Mouse (Mus musculus): ENCODE results near the gene St3gal3. TPM values are rescaled to one million over a fixed set of nuclear protein-coding genes. Genes with fewer than 3 reads are reported as not detected.

Gene St3gal3
- polyA plus RNA-seq, 1 experiment from 2014 or later = 6.7 TPM

GRCm38 (mm10) chr4:118053904-118054303, 80.8 kb downstream of the St3gal3 start:
- no peak for TF ChIP-seq CTCF (IDR thresholded peaks at IDR 0.05; ENCODE audit: low read depth)
- no peak overlapping the region for H3K4me2 ChIP-seq (ENCODE audit: low read length)
- no peaks in the 10 kb centered on the region for H3K27me3 ChIP-seq (ENCODE audit: insufficient read depth, low read length)
- no peak overlapping the region for H3K4me3 ChIP-seq (replicated peaks; ENCODE audit: low read depth, low read length)
- ATAC-seq (replicated peaks; ENCODE audit: low FRiP score, low read depth) (no peak), DNase-seq (ENCODE audit: low spot score) (no peak)
- WGBS = 81% methylated on average over 6 of the region's 6 CpGs
- no peaks in the 10 kb centered on the region for H3K9me3 ChIP-seq (replicated peaks; ENCODE audit: low read length)
- peaks cover 14% of the 10 kb centered on the region; the same call in 1 of the 2 replicates for H3K4me1 ChIP-seq (replicated peaks; ENCODE audit: insufficient read depth, low read length)
- no peak overlapping the region for H3K9ac ChIP-seq (ENCODE audit: low read depth, low read length)
- H3K27ac ChIP-seq = no peak overlapping the region
- no peaks in the 10 kb centered on the region for H3K36me3 ChIP-seq (ENCODE audit: insufficient read depth, low read length)

DNA sequence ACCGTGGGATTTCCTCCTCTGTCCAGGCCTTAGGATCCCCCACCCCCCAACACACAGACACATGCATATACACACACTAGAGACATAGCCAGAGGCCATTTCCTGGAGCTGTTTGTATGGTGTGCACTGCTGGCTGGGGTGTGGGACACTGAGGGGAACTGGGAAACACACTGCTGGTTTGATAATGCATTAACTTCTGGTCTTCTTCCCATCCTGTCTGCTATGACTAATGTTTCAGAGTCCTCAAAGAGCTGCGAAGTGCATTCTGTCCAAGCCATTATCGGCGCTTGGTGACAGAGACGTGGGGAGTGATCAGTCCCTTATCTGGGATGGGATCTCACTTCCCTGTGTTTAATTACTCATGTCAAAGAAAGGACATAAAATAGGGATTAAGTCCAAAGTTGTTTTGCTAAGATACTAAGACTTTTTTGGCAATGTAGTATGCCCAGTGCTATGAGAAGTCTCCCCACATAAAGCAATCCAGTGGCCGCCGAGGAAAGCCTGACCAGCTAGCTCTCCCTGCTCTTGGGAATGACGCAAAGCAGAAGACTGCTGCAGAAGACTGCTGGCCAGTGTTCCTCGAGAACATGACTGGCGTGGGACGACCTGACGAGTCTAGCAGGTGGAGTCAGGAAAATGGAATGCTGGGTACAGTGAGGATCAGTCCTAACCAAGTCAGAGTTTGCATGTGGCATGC, 85.0 kb downstream of the St3gal3 start:
- Histone ChIP-seq H3K4me1 (replicated peaks; ENCODE audit: insufficient read depth, low read length) (peaks cover 8% of the 10 kb centered on the region; the same call in 1 of the 2 replicates), H3K9me3 (replicated peaks; ENCODE audit: low read length) (no peaks in the 10 kb centered on the region), H3K27me3 (ENCODE audit: insufficient read depth, low read length) (no peaks in the 10 kb centered on the region), H3K4me2 (ENCODE audit: low read length) (no peak overlapping the region), H3K4me3 (replicated peaks; ENCODE audit: low read depth, low read length) (no peak overlapping the region), H3K36me3 (ENCODE audit: insufficient read depth, low read length) (no peaks in the 10 kb centered on the region), H3K27ac (peak overlapping the region; percentile 54), H3K9ac (ENCODE audit: low read depth, low read length) (no peak overlapping the region)
- ATAC-seq (replicated peaks; ENCODE audit: low FRiP score, low read depth) = no peak
- 31% methylated on average over 12 of the region's 12 CpGs for WGBS
- TF ChIP-seq CTCF (IDR thresholded peaks at IDR 0.05; ENCODE audit: low read depth) = no peak
- DNase-seq (ENCODE audit: low spot score) = peak; percentile 61

GRCm38 (mm10) chr4:118044510-118044909, 90.2 kb downstream of the St3gal3 start:
- Histone ChIP-seq H3K4me3 (replicated peaks; ENCODE audit: low read depth, low read length) (no peak overlapping the region), H3K36me3 (ENCODE audit: insufficient read depth, low read length) (no peaks in the 10 kb centered on the region), H3K9me3 (replicated peaks; ENCODE audit: low read length) (no peaks in the 10 kb centered on the region), H3K27ac (0 out of 2 replicates have a peak overlapping the region, but pooled peaks have one; percentile 8), H3K9ac (ENCODE audit: low read depth, low read length) (no peak overlapping the region), H3K4me1 (replicated peaks; ENCODE audit: insufficient read depth, low read length) (peaks cover 2% of the 10 kb centered on the region; the same call in 1 of the 2 replicates), H3K4me2 (ENCODE audit: low read length) (no peak overlapping the region), H3K27me3 (ENCODE audit: insufficient read depth, low read length) (no peaks in the 10 kb centered on the region)
- no peak for TF ChIP-seq CTCF (IDR thresholded peaks at IDR 0.05; ENCODE audit: low read depth)
- ATAC-seq (replicated peaks; ENCODE audit: low FRiP score, low read depth) (no peak), DNase-seq (ENCODE audit: low spot score) (no peak)
- WGBS = 58% methylated on average over 9 of the region's 9 CpGs

- H3K36me3 ChIP-seq (ENCODE audit: insufficient read depth, low read length) = no peaks in the 10 kb centered on the region
- WGBS = 79% methylated on average over 8 of the region's 8 CpGs
- ATAC-seq (replicated peaks; ENCODE audit: low FRiP score, low read depth) = no peak
- no peaks in the 10 kb centered on the region for H3K9me3 ChIP-seq (replicated peaks; ENCODE audit: low read length)
- no peak overlapping the region for H3K4me2 ChIP-seq (ENCODE audit: low read length)
- no peak overlapping the region for H3K9ac ChIP-seq (ENCODE audit: low read depth, low read length)
- H3K27ac ChIP-seq = peak overlapping the region; percentile 21; the same call in 1 of the 2 replicates
- no peaks in the 10 kb centered on the region for H3K4me1 ChIP-seq (replicated peaks; ENCODE audit: insufficient read depth, low read length)
- no peak for DNase-seq (ENCODE audit: low spot score)
- H3K4me3 ChIP-seq (replicated peaks; ENCODE audit: low read depth, low read length) = no peak overlapping the region
- no peaks in the 10 kb centered on the region for H3K27me3 ChIP-seq (ENCODE audit: insufficient read depth, low read length)
- no peak for TF ChIP-seq CTCF (IDR thresholded peaks at IDR 0.05; ENCODE audit: low read depth)
Observed at GRCm38 (mm10) chr4:118043331-118044002, 91.2 kb downstream of the St3gal3 start.

- Histone ChIP-seq H3K4me1 (replicated peaks; ENCODE audit: insufficient read depth, low read length) (no peaks in the 10 kb centered on the region), H3K4me2 (ENCODE audit: low read length) (no peak overlapping the region), H3K9me3 (replicated peaks; ENCODE audit: low read length) (no peaks in the 10 kb centered on the region), H3K36me3 (ENCODE audit: insufficient read depth, low read length) (no peaks in the 10 kb centered on the region), H3K27me3 (ENCODE audit: insufficient read depth, low read length) (no peaks in the 10 kb centered on the region), H3K27ac (peak overlapping the region; percentile 21; the same call in 1 of the 2 replicates), H3K9ac (ENCODE audit: low read depth, low read length) (no peak overlapping the region), H3K4me3 (replicated peaks; ENCODE audit: low read depth, low read length) (no peak overlapping the region)
- no peak for TF ChIP-seq CTCF (IDR thresholded peaks at IDR 0.05; ENCODE audit: low read depth)
- ATAC-seq (replicated peaks; ENCODE audit: low FRiP score, low read depth) (peak; percentile 48; the same call in 1 of the 2 replicates), DNase-seq (ENCODE audit: low spot score) (peak; percentile 37)
- WGBS = 38% methylated on average over 7 of the region's 7 CpGs
Observed at GRCm38 (mm10) chr4:118042671-118043320, 91.9 kb downstream of the St3gal3 start.

- Histone ChIP-seq H3K9me3 (replicated peaks; ENCODE audit: low read length) (no peaks in the 10 kb centered on the region), H3K4me1 (replicated peaks; ENCODE audit: insufficient read depth, low read length) (0 out of 2 replicates have a peak, but pooled peaks cover 4% of the 10 kb centered on the region), H3K36me3 (ENCODE audit: insufficient read depth, low read length) (no peaks in the 10 kb centered on the region), H3K4me3 (replicated peaks; ENCODE audit: low read depth, low read length) (no peak overlapping the region), H3K27ac (no peak overlapping the region), H3K9ac (ENCODE audit: low read depth, low read length) (no peak overlapping the region), H3K27me3 (ENCODE audit: insufficient read depth, low read length) (no peaks in the 10 kb centered on the region), H3K4me2 (ENCODE audit: low read length) (no peak overlapping the region)
- ATAC-seq (replicated peaks; ENCODE audit: low FRiP score, low read depth) = no peak
- no peak for TF ChIP-seq CTCF (IDR thresholded peaks at IDR 0.05; ENCODE audit: low read depth)
- no peak for DNase-seq (ENCODE audit: low spot score)
- WGBS = 28% methylated on average over 9 of the region's 9 CpGs
Observed at GRCm38 (mm10) chr4:118041145-118041544, 93.6 kb downstream of the St3gal3 start.
